Mouse (Mus musculus) MEL (cell line): ENCODE results near the gene Rassf3. TPM values are rescaled to one million over a fixed set of nuclear protein-coding genes. Genes with fewer than 3 reads are reported as not detected.

Source experiments
- DNase-seq: peaks from one replicate; pipeline ENCODE4 v3.0.0; 2011; ENCODE audit warnings: low read depth, low spot score
- H3K27ac ChIP-seq: 2 replicates; pipeline ENCODE4 v1.5.1; 2012; ENCODE audit warnings: low read depth, mild to moderate bottlenecking, control low read depth, low read length, moderate library complexity; ENCODE audit not compliant: control insufficient read depth
- H3K27me3 ChIP-seq, 2 experiments: fragments of 150-350 bp in 1 of 2; sonication (generic) in 1 of 2; 2 replicates each; pipeline ENCODE4 v1.6.1; 2012; ENCODE audit warnings: low read length in 2 of 2, mild to moderate bottlenecking in 2 of 2, improper control_type of control experiment in 1 of 2, moderate library complexity in 1 of 2; ENCODE audit not compliant: insufficient read depth in 2 of 2, control insufficient read depth in 1 of 2
- H3K36me3 ChIP-seq, 2 experiments: 2 replicates each; pipeline ENCODE4 v1.6.1; 2012 to 2014; ENCODE audit warnings: low read length in 2 of 2, improper control_type of control experiment in 1 of 2, inconsistent platforms in 1 of 2, mild to moderate bottlenecking in 1 of 2; ENCODE audit not compliant: insufficient read depth in 2 of 2, control insufficient read depth in 1 of 2
- H3K4me1 ChIP-seq, 2 experiments: fragments of 150-350 bp in 1 of 2; sonication (generic) in 1 of 2; 2 replicates each; pipeline ENCODE4 v1.6.1; 2012; ENCODE audit warnings: low read length in 2 of 2, improper control_type of control experiment in 1 of 2, mild to moderate bottlenecking in 1 of 2; ENCODE audit not compliant: insufficient read depth in 2 of 2, control insufficient read depth in 1 of 2
- H3K4me3 ChIP-seq, 2 experiments: fragments of 150-350 bp in 1 of 2; sonication (generic) in 1 of 2; 2 replicates each; pipeline ENCODE4 v1.5.1; 2012; ENCODE audit warnings: low read depth in 2 of 2, low read length in 2 of 2, mild to moderate bottlenecking in 2 of 2, moderate library complexity in 2 of 2, control low read depth in 1 of 2, improper control_type of control experiment in 1 of 2; ENCODE audit not compliant: control insufficient read depth in 1 of 2, insufficient read depth in 1 of 2
- H3K79me2 ChIP-seq: 2 replicates; pipeline ENCODE4 v1.6.1; 2012; ENCODE audit warnings: mild to moderate bottlenecking, low read length, moderate library complexity; ENCODE audit not compliant: control insufficient read depth, poor library complexity, insufficient read depth
- H3K9ac ChIP-seq: 2 replicates; pipeline ENCODE4 v1.6.1; 2012; ENCODE audit warnings: low read depth, mild to moderate bottlenecking, control low read depth, low read length, moderate library complexity; ENCODE audit not compliant: control insufficient read depth, poor library complexity, severe bottlenecking
- H3K9me3 ChIP-seq: fragments of 150-350 bp; sonication (generic); replicated peaks from 2 replicates; pipeline ENCODE4 v1.6.1; 2012; ENCODE audit warnings: mild to moderate bottlenecking, low read length, improper control_type of control experiment, moderate library complexity; ENCODE audit not compliant: insufficient read depth
- BHLHE40 ChIP-seq: IDR thresholded peaks from 2 replicates; pipeline ENCODE4 v1.6.1; 2012; ENCODE audit warnings: low read depth, mild to moderate bottlenecking, inconsistent platforms, low read length, improper control_type of control experiment, borderline replicate concordance
- E2F4 ChIP-seq: IDR thresholded peaks from 2 replicates; pipeline ENCODE4 v1.6.1; 2011; ENCODE audit warnings: low read depth, low read length, improper control_type of control experiment, borderline replicate concordance
- ELF1 ChIP-seq: IDR thresholded peaks from 2 replicates; pipeline ENCODE4 v1.6.1; 2014; ENCODE audit warnings: low read depth, mild to moderate bottlenecking, inconsistent platforms, low read length, improper control_type of control experiment, moderate library complexity
- GABPA ChIP-seq: IDR thresholded peaks from 2 replicates; pipeline ENCODE4 v1.6.1; 2012; ENCODE audit warnings: low read depth, mild to moderate bottlenecking, inconsistent platforms, low read length, improper control_type of control experiment, moderate library complexity
- JUND ChIP-seq: IDR thresholded peaks from 2 replicates; pipeline ENCODE4 v1.6.1; 2011; ENCODE audit warnings: low read depth, mild to moderate bottlenecking, improper control_type of control experiment, low read length
- KAT2A ChIP-seq: conservative IDR thresholded peaks from 2 replicates; pipeline ENCODE4 v1.6.1; 2012; ENCODE audit warnings: low read depth, low read length, improper control_type of control experiment, inconsistent platforms
- MAX ChIP-seq: IDR thresholded peaks from 2 replicates; pipeline ENCODE4 v1.6.1; 2011; ENCODE audit warnings: low read length, improper control_type of control experiment
- MXI1 ChIP-seq: IDR thresholded peaks from 2 replicates; pipeline ENCODE4 v1.6.1; 2011; ENCODE audit warnings: mild to moderate bottlenecking, low read depth, low read length, improper control_type of control experiment
- MYC ChIP-seq: IDR thresholded peaks from 2 replicates; pipeline ENCODE4 v1.6.1; 2011; ENCODE audit warnings: low read depth, mild to moderate bottlenecking, low read length, improper control_type of control experiment, moderate library complexity
- POLR2A ChIP-seq, 2 experiments: IDR thresholded peaks; 2 replicates each; pipeline ENCODE4 v1.6.1; 2011 to 2012; ENCODE audit warnings: low read length in 2 of 2, mild to moderate bottlenecking in 2 of 2, control low read depth in 1 of 2, improper control_type of control experiment in 1 of 2, low read depth in 1 of 2, moderate library complexity in 1 of 2; ENCODE audit not compliant: control insufficient read depth in 1 of 2, insufficient read depth in 1 of 2, poor library complexity in 1 of 2
- POLR2AphosphoS2 ChIP-seq: IDR thresholded peaks from 2 replicates; pipeline ENCODE4 v1.6.1; 2011; ENCODE audit warnings: low read length, improper control_type of control experiment
- TAL1 ChIP-seq: IDR thresholded peaks from 2 replicates; pipeline ENCODE4 v1.6.1; 2012; ENCODE audit warnings: mild to moderate bottlenecking, inconsistent platforms, low read length, moderate library complexity, mixed read lengths
- UBTF ChIP-seq: IDR thresholded peaks from 2 replicates; pipeline ENCODE4 v1.6.1; 2012; ENCODE audit warnings: low read depth, mild to moderate bottlenecking, inconsistent platforms, low read length, improper control_type of control experiment, moderate library complexity, borderline replicate concordance; ENCODE audit not compliant: insufficient read depth
- ZKSCAN1 ChIP-seq: IDR thresholded peaks from 2 replicates; pipeline ENCODE4 v1.6.1; 2012; ENCODE audit warnings: low read depth, mild to moderate bottlenecking, inconsistent platforms, low read length, improper control_type of control experiment, moderate library complexity
- polyA plus RNA-seq, 2 experiments: library from polyadenylated mRNA; stranded (reverse) in 1 of 2; unstranded in 1 of 2; fragments of >175 nt in 1 of 2; fragments of >200 nt in 1 of 2; gene quantifications; 2 replicates each; pipeline versions ENCODE4 v1.2.1 to v1.2.4; 2012; ENCODE audit warnings: low replicate concordance in 2 of 2, low read depth in 1 of 2; ENCODE audit not compliant: insufficient read length in 2 of 2, insufficient read depth in 1 of 2, missing spikeins in 1 of 2
- total RNA-seq: library from RNA; depleted of rRNA; stranded (reverse); fragments of 300-350 nt; gene quantifications from 2 replicates; pipeline ENCODE4 v1.2.3, GENCODE M21; 2012

Gene Rassf3
- total and polyA plus RNA-seq, 3 experiments: 9.2 to 15.8 TPM; not detected in 1

GRCm38 (mm10) chr10:121496616-121497015 lies 20.5 kb upstream of the Rassf3 start:
- no peak overlapping the region for H3K4me3 ChIP-seq
- no peak for DNase-seq
- H3K27me3 ChIP-seq: no peaks in the 10 kb centered on the region
- no peak overlapping the region for H3K9ac ChIP-seq
- H3K9me3 ChIP-seq: no peaks in the 10 kb centered on the region
- no peak overlapping the region for H3K27ac ChIP-seq
- peaks cover 0 to 29% of the 10 kb centered on the region in 2 experiments; a peak in 2 of 4 replicates for H3K36me3 ChIP-seq
- peaks cover 13 to 26% of the 10 kb centered on the region in 2 experiments for H3K4me1 ChIP-seq
- TF ChIP-seq KAT2A (no peak), MYC (no peak), ELF1 (no peak), TAL1 (no peak), UBTF (no peak), JUND (no peak), POLR2A (IDR thresholded peaks at IDR 0.05; ENCODE audit: control insufficient read depth in 1 of 2, insufficient read depth in 1 of 2, low read depth in 1 of 2, low read length in 2 of 2, poor library complexity in 1 of 2) (no peak), MXI1 (no peak), MAX (no peak), ZKSCAN1 (no peak)
- H3K79me2 ChIP-seq: no peaks in the 10 kb centered on the region; the same call in 1 of the 2 replicates

- no peak overlapping the region for H3K27ac ChIP-seq
- no peaks in the 10 kb centered on the region for H3K9me3 ChIP-seq
- H3K27me3 ChIP-seq: no peaks in the 10 kb centered on the region
- H3K4me1 ChIP-seq: peaks cover 9 to 17% of the 10 kb centered on the region in 2 experiments
- no peaks in the 10 kb centered on the region for H3K79me2 ChIP-seq
- no peak for DNase-seq
- TF ChIP-seq ZKSCAN1: no peak
- TF ChIP-seq POLR2A (IDR thresholded peaks at IDR 0.05; ENCODE audit: control insufficient read depth in 1 of 2, insufficient read depth in 1 of 2, low read depth in 1 of 2, low read length in 2 of 2, poor library complexity in 1 of 2): no peak
- no peak for TF ChIP-seq JUND
- TF ChIP-seq POLR2AphosphoS2: no peak
- TF ChIP-seq E2F4: no peak
- TF ChIP-seq GABPA: no peak
- no peak overlapping the region for H3K9ac ChIP-seq
- H3K4me3 ChIP-seq: no peak overlapping the region
- H3K36me3 ChIP-seq: peaks cover 0 to 20% of the 10 kb centered on the region in 2 experiments; a peak in 2 of 4 replicates
Measured at GRCm38 (mm10) chr10:121494163-121494425, 17.9 kb upstream of the Rassf3 start.

- Histone ChIP-seq H3K79me2 (no peaks in the 10 kb centered on the region), H3K27ac (no peak overlapping the region), H3K36me3 (peaks cover 0 to 19% of the 10 kb centered on the region in 2 experiments; a peak in 2 of 4 replicates), H3K9ac (no peak overlapping the region), H3K27me3 (no peaks in the 10 kb centered on the region), H3K4me1 (peaks cover 9 to 16% of the 10 kb centered on the region in 2 experiments), H3K9me3 (no peaks in the 10 kb centered on the region), H3K4me3 (no peak overlapping the region)
- no peak for TF ChIP-seq BHLHE40
- no peak for DNase-seq
Measured at GRCm38 (mm10) chr10:121493374-121494162, 17.4 kb upstream of the Rassf3 start.
